Mouse (Mus musculus): ENCODE measurements around the gene Babam2.

- TF ChIP-seq POLR2A (IDR thresholded peaks at IDR 0.05; ENCODE audit: low read depth, low read length) (no peak), CTCF (conservative IDR thresholded peaks at IDR 0.05; ENCODE audit: insufficient read depth, insufficient read length, low read depth, low read length) (no peak)
Measured at GRCm38 (mm10) chr5:32070781-32071180, 373.3 kb downstream of the Babam2 start.

Measured in kidney, adult 2 months (tissue).